Mouse (Mus musculus): ENCODE data around the gene Taf13. TPM values are rescaled to one million over a fixed set of nuclear protein-coding genes. Genes with fewer than 3 reads are reported as not detected.
"Not testable (repeated sequence)": the region's sequence is repeated elsewhere in the genome, so short reads cannot be mapped to it uniquely, and the experiment has no call there.

The Taf13 gene
- total RNA-seq (2015) (32.1 and 32.6 TPM in 2 replicates), total RNA-seq (2017) (36.8 and 37.7 TPM in 2 replicates)

- ATAC-seq (ENCODE audit: poor library complexity, severe bottlenecking) = peak; percentile 95
Observed at GRCm38 (mm10) chr3:108571443-108572294, at the start of gene Taf13. Gene Taf13, plus strand, starts transcription at chr3:108571698.

GRCm38 (mm10) chr3:108523415-108523814 is 48.1 kb upstream of the Taf13 start:
- ATAC-seq (ENCODE audit: poor library complexity, severe bottlenecking) = no peak

GRCm38 (mm10) chr3:108528489-108528888 is 43.0 kb upstream of the Taf13 start:
- no peak for ATAC-seq (ENCODE audit: poor library complexity, severe bottlenecking)

- no peak for ATAC-seq (ENCODE audit: poor library complexity, severe bottlenecking)
Observed at GRCm38 (mm10) chr3:108533114-108533885, 38.2 kb upstream of the Taf13 start.

- no peak for ATAC-seq (ENCODE audit: poor library complexity, severe bottlenecking)
Observed at GRCm38 (mm10) chr3:108533951-108534350, 37.5 kb upstream of the Taf13 start, which contains the start of gene 1700013F07Rik. Gene 1700013F07Rik, plus strand, starts transcription at chr3:108534150.

- no peak for ATAC-seq (ENCODE audit: poor library complexity, severe bottlenecking)
Observed at GRCm38 (mm10) chr3:108535896-108536516, 35.5 kb upstream of the Taf13 start.

GRCm38 (mm10) chr3:108536517-108537260 is 34.8 kb upstream of the Taf13 start, which contains the start of gene 5330417C22Rik:
Gene 5330417C22Rik, minus strand, starts transcription at chr3:108536536.
- peak; percentile 73 for ATAC-seq (ENCODE audit: poor library complexity, severe bottlenecking)

GRCm38 (mm10) chr3:108537303-108537702 is 34.2 kb upstream of the Taf13 start:
- peak; percentile 93 for ATAC-seq (ENCODE audit: poor library complexity, severe bottlenecking)

GRCm38 (mm10) chr3:108542299-108542698 is 29.2 kb upstream of the Taf13 start:
- ATAC-seq (ENCODE audit: poor library complexity, severe bottlenecking) = no peak

- peak; percentile 16 for ATAC-seq (ENCODE audit: poor library complexity, severe bottlenecking)
Observed at GRCm38 (mm10) chr3:108554111-108554561, 17.4 kb upstream of the Taf13 start.

- peak; percentile 99 for ATAC-seq (ENCODE audit: poor library complexity, severe bottlenecking)
Observed at GRCm38 (mm10) chr3:108554587-108555312, 16.7 kb upstream of the Taf13 start.

- ATAC-seq (ENCODE audit: poor library complexity, severe bottlenecking) = no peak
Observed at GRCm38 (mm10) chr3:108557888-108558287, 13.6 kb upstream of the Taf13 start.

GRCm38 (mm10) chr3:108562133-108562730 is 9.3 kb upstream of the Taf13 start, which contains the start of gene Tmem167b:
Gene Tmem167b, minus strand, starts transcription at chr3:108562466.
- peak; percentile 92 for ATAC-seq (ENCODE audit: poor library complexity, severe bottlenecking)

GRCm38 (mm10) chr3:108562777-108563271 is 8.7 kb upstream of the Taf13 start:
- ATAC-seq (ENCODE audit: poor library complexity, severe bottlenecking) = peak; percentile 38

GRCm38 (mm10) chr3:108563309-108563708 is 8.2 kb upstream of the Taf13 start:
- peak; percentile 55 for ATAC-seq (ENCODE audit: poor library complexity, severe bottlenecking)

- no peak for ATAC-seq (ENCODE audit: poor library complexity, severe bottlenecking)
Observed at GRCm38 (mm10) chr3:108567990-108568877, 3.3 kb upstream of the Taf13 start.

GRCm38 (mm10) chr3:108569636-108570035 is 1.9 kb upstream of the Taf13 start:
- not testable (repeated sequence) for ATAC-seq (ENCODE audit: poor library complexity, severe bottlenecking)

GRCm38 (mm10) chr3:108570813-108571212 is 685 bp upstream of the Taf13 start:
- no peak for ATAC-seq (ENCODE audit: poor library complexity, severe bottlenecking)
